Mouse (Mus musculus): Measurements from ENCODE around the gene Mab21l3. TPM values are rescaled to one million over a fixed set of nuclear protein-coding genes. Genes with fewer than 3 reads are reported as not detected.

The Mab21l3 gene
- polyA plus RNA-seq, 1 experiment, result 0.05 TPM

DNA sequence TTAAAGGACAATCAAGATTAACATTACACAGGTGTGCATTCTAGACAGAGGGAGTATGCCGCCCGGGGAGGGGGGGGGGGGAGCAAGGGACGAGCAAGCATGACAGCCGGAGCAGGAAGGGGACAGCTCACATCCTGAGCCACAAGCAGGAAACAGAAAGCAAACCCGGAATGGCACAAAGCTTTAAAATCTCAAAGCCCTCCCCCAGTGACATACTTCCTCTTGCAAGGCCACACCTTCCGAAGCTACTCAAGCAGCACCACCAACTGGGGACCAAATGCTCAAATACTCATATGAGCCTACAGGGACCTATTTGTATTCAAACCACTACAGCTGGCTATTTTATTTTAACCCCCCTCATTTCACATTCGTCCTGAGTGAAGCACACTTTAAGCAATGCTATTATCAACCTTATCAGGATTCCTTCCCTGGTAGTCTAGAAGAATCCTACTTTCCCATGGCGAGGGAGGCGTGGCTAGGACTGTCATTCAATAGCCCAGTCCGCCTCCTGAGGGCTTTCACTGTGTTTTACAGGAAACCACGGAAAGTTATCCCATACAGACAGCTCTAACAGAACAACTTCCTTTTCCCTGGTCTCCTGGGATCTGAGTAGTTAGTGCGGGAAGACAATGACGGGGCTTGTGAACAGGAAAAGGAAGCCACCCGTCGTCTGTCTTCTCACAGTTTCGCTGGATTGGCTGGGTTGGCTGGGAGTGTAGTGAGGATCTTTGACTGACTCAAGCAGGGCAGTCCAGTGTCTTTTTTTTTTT lies 69.7 kb downstream of the Mab21l3 start:
- TF ChIP-seq CTCF (IDR thresholded peaks at IDR 0.05; ENCODE audit: control insufficient read depth, insufficient read depth, insufficient replicate concordance, low read depth, low read length), result no peak
- no peak for TF ChIP-seq POLR2A (IDR thresholded peaks at IDR 0.05; ENCODE audit: control insufficient read depth, low read depth, low read length)
- Histone ChIP-seq H3K4me3 (ENCODE audit: control insufficient read depth, low read depth, low read length) (no peak overlapping the region), H3K27ac (ENCODE audit: control insufficient read depth, insufficient read depth, low read depth, low read length) (no peak overlapping the region), H3K36me3 (ENCODE audit: control insufficient read depth, insufficient read depth, low read length) (no peaks in the 10 kb centered on the region), H3K27me3 (ENCODE audit: control insufficient read depth, insufficient read depth, low read length) (no peaks in the 10 kb centered on the region), H3K4me1 (ENCODE audit: control insufficient read depth, insufficient read depth, low read length) (no peaks in the 10 kb centered on the region)

- Histone ChIP-seq H3K27me3 (ENCODE audit: control insufficient read depth, insufficient read depth, low read length) (no peaks in the 10 kb centered on the region), H3K4me3 (ENCODE audit: control insufficient read depth, low read depth, low read length) (no peak overlapping the region), H3K27ac (ENCODE audit: control insufficient read depth, insufficient read depth, low read depth, low read length) (no peak overlapping the region), H3K36me3 (ENCODE audit: control insufficient read depth, insufficient read depth, low read length) (no peaks in the 10 kb centered on the region), H3K4me1 (ENCODE audit: control insufficient read depth, insufficient read depth, low read length) (no peaks in the 10 kb centered on the region)
- TF ChIP-seq POLR2A (IDR thresholded peaks at IDR 0.05; ENCODE audit: control insufficient read depth, low read depth, low read length), result no peak
- no peak for TF ChIP-seq CTCF (IDR thresholded peaks at IDR 0.05; ENCODE audit: control insufficient read depth, insufficient read depth, insufficient replicate concordance, low read depth, low read length)
Observed at GRCm38 (mm10) chr3:101775732-101776131, 73.0 kb downstream of the Mab21l3 start.

GRCm38 (mm10) chr3:101770540-101770939 lies 78.2 kb downstream of the Mab21l3 start:
- no peak overlapping the region for H3K27ac ChIP-seq (ENCODE audit: control insufficient read depth, insufficient read depth, low read depth, low read length)

DNA sequence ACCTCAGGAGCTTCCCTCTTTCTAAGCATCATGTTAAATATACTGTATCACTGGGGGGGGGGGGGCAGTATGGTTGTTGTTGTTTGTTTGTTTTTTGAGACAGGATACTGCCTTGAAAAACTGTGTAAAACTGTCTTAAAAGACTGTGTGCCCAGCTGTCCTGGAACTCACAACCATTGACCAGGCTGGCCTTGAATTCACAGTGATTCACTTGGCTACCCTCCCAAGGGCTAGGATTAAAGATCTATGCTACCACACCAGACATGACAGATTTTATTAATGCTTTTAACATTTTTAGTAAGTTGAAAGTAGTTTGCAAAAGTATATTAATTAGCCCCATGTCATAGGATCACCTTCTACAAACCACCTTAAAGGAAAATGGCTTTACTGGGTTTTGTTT lies 85.2 kb downstream of the Mab21l3 start:
- H3K4me1 ChIP-seq (ENCODE audit: control insufficient read depth, insufficient read depth, low read length), result no peaks in the 10 kb centered on the region
- H3K4me3 ChIP-seq (ENCODE audit: control insufficient read depth, low read depth, low read length), result no peak overlapping the region
- TF ChIP-seq POLR2A (IDR thresholded peaks at IDR 0.05; ENCODE audit: control insufficient read depth, low read depth, low read length), result no peak
- no peak for TF ChIP-seq CTCF (IDR thresholded peaks at IDR 0.05; ENCODE audit: control insufficient read depth, insufficient read depth, insufficient replicate concordance, low read depth, low read length)
- H3K36me3 ChIP-seq (ENCODE audit: control insufficient read depth, insufficient read depth, low read length), result no peaks in the 10 kb centered on the region
- H3K27ac ChIP-seq (ENCODE audit: control insufficient read depth, insufficient read depth, low read depth, low read length), result no peak overlapping the region
- H3K27me3 ChIP-seq (ENCODE audit: control insufficient read depth, insufficient read depth, low read length), result no peaks in the 10 kb centered on the region

More at GRCm38 (mm10) chr3:101770540-101770939, 78.2 kb downstream of the Mab21l3 start:
- no peak overlapping the region for H3K4me3 ChIP-seq (ENCODE audit: control insufficient read depth, low read depth, low read length)
- H3K4me1 ChIP-seq (ENCODE audit: control insufficient read depth, insufficient read depth, low read length), result no peaks in the 10 kb centered on the region
- no peak for TF ChIP-seq POLR2A (IDR thresholded peaks at IDR 0.05; ENCODE audit: control insufficient read depth, low read depth, low read length)
- no peak for TF ChIP-seq CTCF (IDR thresholded peaks at IDR 0.05; ENCODE audit: control insufficient read depth, insufficient read depth, insufficient replicate concordance, low read depth, low read length)
- no peaks in the 10 kb centered on the region for H3K36me3 ChIP-seq (ENCODE audit: control insufficient read depth, insufficient read depth, low read length)
- H3K27me3 ChIP-seq (ENCODE audit: control insufficient read depth, insufficient read depth, low read length), result no peaks in the 10 kb centered on the region

Other genes with a start within 250 kb of the Mab21l3 start
- 54.7 and 57.0 TPM in 2 replicates for gene Atp1a1, start 244.3 kb downstream of the Mab21l3 start, polyA plus RNA-seq (2012; rRNA removed)
- gene Slc22a15, start 75.5 kb upstream of the Mab21l3 start, polyA plus RNA-seq (2012; rRNA removed), result 52.7 and 54.7 TPM in 2 replicates
- not detected in 2 replicates for gene Nhlh2, start 161.1 kb upstream of the Mab21l3 start, polyA plus RNA-seq (2012; rRNA removed)
- gene Casq2, start 237.5 kb upstream of the Mab21l3 start, polyA plus RNA-seq (2012; rRNA removed), result 1.9 and 2.5 TPM in 2 replicates